Mouse (Mus musculus) lung, adult 2 months (tissue): ENCODE measurements at regions not wholly inside any gene's neighbourhood (a gene's known extent, or its start where the extent isn't known, plus 50 kb on each side); places are given as distances from the start of the nearest gene placed in this dataset.

ENCODE experiments used
- DNase-seq: peaks from one replicate; pipeline ENCODE4 v3.0.0; 2022
- H3K4me1 ChIP-seq: fragments of 200-500 bp; 2 replicates; pipeline ENCODE4 v1.6.1; 2011; ENCODE audit warnings: low read length; ENCODE audit not compliant: control insufficient read depth, insufficient read depth
- H3K4me3 ChIP-seq: fragments of 200-500 bp; replicated peaks from 2 replicates; pipeline ENCODE3; 2011; ENCODE audit warnings: low read depth, mild to moderate bottlenecking, control low read depth, low read length; ENCODE audit errors: extremely low read depth
- CTCF ChIP-seq: fragments of 200-500 bp; IDR thresholded peaks from 2 replicates; pipeline ENCODE4 v1.5.1; 2011; ENCODE audit warnings: mild to moderate bottlenecking, low read length, control low read depth; ENCODE audit not compliant: insufficient read depth
- POLR2A ChIP-seq: fragments of 200-500 bp; IDR thresholded peaks from 2 replicates; pipeline ENCODE4 v1.6.1; 2011; ENCODE audit warnings: low read depth, mild to moderate bottlenecking, control low read depth, low read length, borderline replicate concordance; ENCODE audit errors: extremely low read depth
- WGBS: fragments of 180-500 bp; shearing (Covaris S2); methylation state at CpG from one replicate; pipeline ENCODE4 v1.1.7; 2018; 5-methylcytosine and 5-hydroxymethylcytosine counted together

DNA sequence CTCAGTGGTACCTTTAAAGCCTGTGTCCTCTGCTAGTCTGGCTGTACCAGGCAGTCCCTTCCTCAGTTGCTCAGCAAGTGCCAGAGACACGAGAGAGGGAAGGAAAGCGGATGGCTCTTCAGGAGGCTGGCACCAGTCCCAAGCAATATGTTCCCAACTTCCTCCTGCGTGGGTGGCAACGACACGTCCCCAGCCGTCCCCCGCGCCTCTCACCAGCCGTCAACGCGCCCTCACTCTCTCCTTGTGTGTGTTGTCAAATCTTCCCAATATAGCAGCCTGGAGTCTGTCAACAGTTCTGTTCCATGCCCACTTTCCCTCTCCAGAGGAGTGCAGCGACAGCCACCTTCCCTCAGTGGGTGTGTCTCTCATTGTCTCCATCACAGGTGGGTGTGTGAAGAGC lies 210.0 kb upstream of the Csf3r start:
- 66% methylated on average over 12 of the region's 12 CpGs for WGBS
- no peak for DNase-seq
- H3K4me3 ChIP-seq = no peak overlapping the region
- TF ChIP-seq CTCF (no peak), POLR2A (no peak)
- no peaks in the 10 kb centered on the region for H3K4me1 ChIP-seq

DNA sequence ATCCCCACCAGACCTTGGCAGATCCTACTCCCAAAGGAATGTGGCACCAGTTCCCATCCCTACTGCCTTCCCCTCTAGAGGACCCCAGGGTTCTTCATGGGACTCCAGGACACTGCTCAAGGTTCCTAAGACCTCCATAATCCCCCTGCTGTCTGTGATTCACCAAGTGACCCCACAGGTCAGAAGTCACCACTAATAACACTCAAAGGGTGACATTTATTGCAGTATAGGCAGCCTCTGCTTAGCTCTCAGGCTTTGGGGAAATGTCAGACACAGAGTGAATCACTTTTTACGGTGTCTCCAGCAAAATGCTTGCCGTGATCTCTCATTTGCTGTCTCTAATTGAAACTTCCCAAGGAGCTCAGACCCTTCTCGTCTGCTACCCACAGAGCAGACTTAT lies 209.1 kb upstream of the Csf3r start:
- Histone ChIP-seq H3K4me3 (no peak overlapping the region), H3K4me1 (no peaks in the 10 kb centered on the region)
- WGBS = 60% methylated on average over 3 of the region's 3 CpGs
- TF ChIP-seq CTCF = no peak
- no peak for TF ChIP-seq POLR2A
- DNase-seq = no peak

DNA sequence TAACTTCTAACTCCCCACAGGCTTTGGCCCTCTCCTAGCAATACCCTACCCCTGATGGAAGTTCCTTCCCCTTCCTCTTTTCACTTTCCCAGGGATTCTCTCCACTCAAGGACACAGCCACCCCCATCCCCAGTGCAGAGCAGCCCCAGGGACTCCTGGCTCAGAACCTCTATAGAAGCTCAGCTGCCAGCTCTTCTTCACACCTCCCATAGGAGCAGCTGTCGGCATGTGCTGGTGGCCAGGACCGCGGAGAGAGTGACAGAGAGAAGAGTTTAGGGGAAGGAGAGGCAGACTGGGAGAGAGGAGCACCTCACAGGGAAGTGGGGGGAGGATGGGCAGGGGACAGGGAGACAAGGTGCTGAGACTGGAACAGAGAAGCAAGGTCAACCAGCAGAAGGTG lies 199.8 kb upstream of the Csf3r start:
- DNase-seq = no peak
- TF ChIP-seq CTCF = no peak
- WGBS = 14% methylated on average over 3 of the region's 3 CpGs

DNA sequence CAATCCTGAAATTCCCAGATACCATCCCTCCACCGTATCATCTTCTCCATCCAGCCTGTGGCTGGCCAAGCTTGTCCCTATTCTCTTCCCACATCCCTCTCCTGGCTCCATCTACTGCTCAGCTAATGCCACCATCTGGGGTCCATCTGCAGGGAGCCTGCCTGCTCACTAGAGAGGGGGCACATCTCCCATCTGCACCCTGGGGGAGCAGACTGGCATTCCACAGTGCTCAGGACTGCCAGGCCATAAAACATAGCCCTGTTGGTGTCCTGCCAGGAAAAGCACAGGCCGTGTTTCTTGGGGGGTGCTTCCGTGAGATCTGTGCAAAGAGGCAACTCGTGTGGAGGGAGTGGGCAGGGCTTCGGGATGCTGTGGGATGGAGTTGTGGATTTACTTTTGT lies 197.9 kb upstream of the Csf3r start:
- WGBS = 58% methylated on average over 5 of the region's 5 CpGs
- no peak for DNase-seq
- Histone ChIP-seq H3K4me1 (no peaks in the 10 kb centered on the region), H3K4me3 (no peak overlapping the region)
- no peak for TF ChIP-seq POLR2A
- TF ChIP-seq CTCF = no peak

More for the DNA sequence above, 199.8 kb upstream of the Csf3r start:
- Histone ChIP-seq H3K4me3 (no peak overlapping the region), H3K4me1 (no peaks in the 10 kb centered on the region)

DNA sequence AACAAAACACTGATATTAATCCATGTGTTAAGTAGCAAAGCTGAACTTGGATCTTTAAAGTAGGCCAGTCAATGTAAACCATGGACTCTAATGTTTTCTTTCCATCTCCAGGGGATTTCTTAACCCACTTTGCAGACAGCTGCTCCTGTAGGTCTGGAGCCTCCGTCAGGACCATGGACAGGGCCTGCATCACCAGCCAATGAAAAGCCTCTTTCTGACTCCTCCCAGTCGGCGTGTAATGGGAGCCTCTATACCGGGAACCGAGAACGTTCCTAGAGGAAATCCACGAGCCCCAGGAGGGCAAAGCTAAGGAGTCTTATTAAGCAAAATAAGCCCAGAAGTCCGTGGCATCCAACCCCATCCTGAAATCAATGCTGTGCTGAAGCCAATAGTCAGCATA lies 189.1 kb upstream of the Csf3r start:
- Histone ChIP-seq H3K4me1 (no peaks in the 10 kb centered on the region), H3K4me3 (no peak overlapping the region)
- DNase-seq = no peak
- under 1% methylated on average over 8 of the region's 8 CpGs for WGBS
- TF ChIP-seq CTCF (no peak), POLR2A (no peak)

DNA sequence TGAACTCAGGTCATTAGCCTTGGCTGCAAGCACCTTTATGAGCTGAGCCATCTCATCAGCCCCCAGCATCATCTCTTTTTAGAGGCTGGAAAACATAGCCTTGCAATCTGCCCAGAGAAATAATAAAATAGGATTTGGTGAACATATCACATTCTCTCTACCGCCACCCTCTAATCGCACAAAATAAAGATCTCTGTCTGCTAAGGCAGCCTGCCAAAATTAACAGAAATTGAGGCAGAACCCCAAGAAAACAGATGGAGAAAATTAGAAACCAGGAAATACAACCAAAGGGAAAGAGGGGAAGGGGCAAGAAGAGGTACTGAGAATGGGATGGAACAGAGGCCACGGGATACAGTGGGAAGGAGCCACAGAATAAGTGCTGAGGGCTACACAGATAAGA lies 176.8 kb upstream of the Csf3r start:
- WGBS = 88% methylated on average over 3 of the region's 3 CpGs
- TF ChIP-seq CTCF (no peak), POLR2A (no peak)
- H3K4me3 ChIP-seq = no peak overlapping the region
- DNase-seq = no peak
- no peaks in the 10 kb centered on the region for H3K4me1 ChIP-seq

DNA sequence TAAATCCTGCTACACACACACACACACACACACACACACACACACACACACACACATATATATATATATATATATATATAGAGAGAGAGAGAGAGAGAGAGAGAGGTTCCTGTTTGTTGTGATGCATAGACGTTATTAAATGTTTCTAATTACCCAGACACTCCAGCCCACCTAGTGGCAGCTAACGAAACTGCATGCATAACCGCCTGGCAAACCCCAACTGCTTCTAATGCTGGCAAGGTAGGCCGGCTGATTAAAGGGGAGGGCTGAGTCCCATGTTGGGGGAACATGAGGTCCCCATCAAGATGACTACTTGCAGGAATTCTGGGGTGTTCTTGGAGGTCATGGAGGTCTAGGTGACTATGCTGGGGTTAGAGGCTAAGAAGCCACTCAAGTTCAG lies 174.1 kb upstream of the Csf3r start:
- DNase-seq = peak; percentile 35
- H3K4me3 ChIP-seq = no peak overlapping the region
- WGBS = 11% methylated on average over 4 of the region's 4 CpGs
- H3K4me1 ChIP-seq = no peaks in the 10 kb centered on the region
- no peak for TF ChIP-seq POLR2A
- TF ChIP-seq CTCF = peak; percentile 51

DNA sequence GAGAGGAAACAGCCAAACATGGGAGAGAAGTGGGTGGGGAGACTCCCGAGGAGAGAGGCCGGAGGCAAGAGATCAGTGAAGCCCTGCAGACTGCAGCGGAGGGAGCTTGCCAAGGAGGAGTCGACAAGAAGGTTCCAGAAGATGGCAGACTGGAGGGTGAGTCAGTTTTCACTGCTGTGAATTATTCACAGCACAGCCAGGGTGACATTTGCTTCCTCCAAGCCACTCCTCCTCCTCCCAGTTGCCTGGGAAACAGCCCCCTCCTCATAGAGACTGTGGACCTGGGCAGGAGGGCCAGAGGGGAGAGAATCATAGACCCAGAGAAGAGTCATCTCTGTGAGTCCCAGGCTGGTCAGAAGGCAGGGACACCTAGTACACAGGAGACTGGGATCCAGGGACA lies 171.8 kb upstream of the Csf3r start:
- no peak overlapping the region for H3K4me3 ChIP-seq
- H3K4me1 ChIP-seq = no peaks in the 10 kb centered on the region
- no peak for TF ChIP-seq CTCF
- TF ChIP-seq POLR2A = no peak
- 51% methylated on average over 4 of the region's 4 CpGs for WGBS
- no peak for DNase-seq

DNA sequence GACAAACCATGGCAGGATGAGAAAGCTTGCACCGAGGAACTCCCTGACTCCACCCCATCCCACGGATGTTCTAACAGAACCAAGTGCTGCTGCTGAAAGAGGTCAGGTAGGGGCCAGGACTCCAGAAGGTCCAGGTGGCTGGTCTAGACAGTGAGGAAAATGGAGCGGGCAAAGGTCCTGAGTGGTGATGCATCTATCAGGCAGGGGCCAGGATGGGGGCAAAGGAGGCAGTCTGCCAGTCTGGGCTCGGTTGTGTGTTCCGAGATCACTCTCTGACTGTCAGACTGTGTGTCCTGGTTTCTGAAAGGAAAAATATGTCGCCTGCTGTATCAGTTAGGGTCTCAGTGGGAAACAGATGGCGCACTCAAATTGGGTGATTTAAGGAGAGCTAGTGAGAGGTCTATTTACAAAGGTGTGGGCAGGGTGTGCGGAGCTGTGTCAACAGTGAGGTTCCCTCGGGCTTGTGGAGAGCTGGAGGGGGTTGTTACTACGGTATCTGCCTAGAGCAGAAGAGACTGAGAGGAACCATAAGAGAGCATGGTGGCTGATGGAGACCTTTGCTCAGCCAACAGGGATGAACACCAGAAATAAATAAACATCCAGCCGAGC lies 168.3 kb upstream of the Csf3r start:
- 17% methylated on average over 11 of the region's 11 CpGs for WGBS
- no peak for DNase-seq
- no peaks in the 10 kb centered on the region for H3K4me1 ChIP-seq
- H3K4me3 ChIP-seq = no peak overlapping the region
- TF ChIP-seq CTCF (no peak), POLR2A (no peak)

DNA sequence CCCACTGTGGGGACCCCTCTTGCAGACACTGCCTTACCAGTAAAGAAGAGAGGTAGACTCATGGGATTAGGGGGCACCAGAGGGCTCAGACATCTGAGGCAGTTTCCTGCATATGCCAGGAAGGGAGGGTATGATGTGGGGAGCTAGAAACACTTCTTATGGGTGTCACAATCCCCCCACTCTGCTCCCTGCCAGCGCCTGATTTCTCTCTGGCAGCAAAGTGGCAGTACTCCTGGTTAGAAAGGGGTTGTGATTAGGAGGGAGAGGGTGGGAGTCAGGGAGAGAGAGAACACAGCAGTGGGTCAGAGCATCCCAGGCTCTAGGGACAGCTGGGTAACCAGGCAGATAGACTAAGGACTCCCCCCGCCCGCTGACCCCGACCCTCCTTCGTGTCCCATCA lies 167.6 kb upstream of the Csf3r start:
- no peak for DNase-seq
- TF ChIP-seq POLR2A (no peak), CTCF (no peak)
- WGBS = 61% methylated on average over 5 of the region's 5 CpGs
- Histone ChIP-seq H3K4me3 (no peak overlapping the region), H3K4me1 (no peaks in the 10 kb centered on the region)

DNA sequence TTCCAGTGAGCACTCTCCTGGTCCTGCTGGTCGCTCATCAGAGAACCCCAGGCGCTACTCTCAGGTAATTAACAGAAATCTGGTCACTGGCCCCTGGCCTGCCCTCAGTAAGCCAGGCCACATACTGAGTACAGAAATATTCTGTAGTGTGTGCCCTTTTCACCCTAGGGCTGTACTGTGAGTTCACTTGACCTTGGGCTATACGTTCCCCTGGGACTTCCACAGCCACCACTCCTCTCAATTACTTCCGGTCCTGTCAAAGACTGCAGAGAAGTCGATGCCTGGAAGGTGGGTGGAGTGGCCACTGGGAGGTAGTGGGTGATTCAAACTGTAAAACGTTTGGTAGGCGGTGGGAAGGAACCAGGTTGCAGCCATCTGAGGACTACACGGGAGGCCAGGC lies 159.3 kb upstream of the Csf3r start:
- DNase-seq = no peak
- TF ChIP-seq CTCF (no peak), POLR2A (no peak)
- no peaks in the 10 kb centered on the region for H3K4me1 ChIP-seq
- 23% methylated on average over 8 of the region's 8 CpGs for WGBS
- H3K4me3 ChIP-seq = no peak overlapping the region
